Mouse (Mus musculus): Measurements from ENCODE around the gene Sertad2.

- TF ChIP-seq EP300 (optimal IDR thresholded peaks at IDR 0.05) (no peak), CTCF (IDR thresholded peaks at IDR 0.05; ENCODE audit: low read depth) (no peak)
Measured at GRCm38 (mm10) chr11:20605613-20606012, 62.6 kb downstream of the Sertad2 start.
